Mouse (Mus musculus) Muller cell, postnatal 12 days (primary cell): ENCODE results near the gene Dlg5.

Source experiments
- DNase-seq: peaks from one replicate; pipeline ENCODE4 v3.0.0-alpha.2; 2015; ENCODE audit errors: inconsistent ontology term

Dlg5 gene

GRCm38 (mm10) chr14:24190131-24190530, 55.6 kb downstream of the Dlg5 start:
- no peak for DNase-seq

DNA sequence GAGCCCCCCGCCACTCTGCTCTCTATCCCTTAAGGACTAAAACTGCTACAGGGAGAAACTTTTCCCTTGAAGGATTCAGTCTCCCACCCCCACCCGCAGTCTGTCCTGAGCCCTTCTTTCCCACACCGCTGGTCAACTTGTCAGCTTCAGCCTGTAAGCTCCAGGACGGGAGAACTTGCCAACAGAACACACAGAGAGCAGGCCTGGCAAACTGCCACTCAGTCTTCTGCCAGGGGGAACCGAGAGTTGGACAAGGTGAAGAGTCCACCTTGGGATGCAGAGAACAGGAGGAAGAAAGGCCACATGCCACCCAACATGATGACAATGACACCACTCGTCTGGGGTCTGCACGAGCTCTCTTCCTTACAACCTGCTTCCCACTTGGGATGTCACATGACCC, 56.1 kb downstream of the Dlg5 start:
- DNase-seq = no peak

DNA sequence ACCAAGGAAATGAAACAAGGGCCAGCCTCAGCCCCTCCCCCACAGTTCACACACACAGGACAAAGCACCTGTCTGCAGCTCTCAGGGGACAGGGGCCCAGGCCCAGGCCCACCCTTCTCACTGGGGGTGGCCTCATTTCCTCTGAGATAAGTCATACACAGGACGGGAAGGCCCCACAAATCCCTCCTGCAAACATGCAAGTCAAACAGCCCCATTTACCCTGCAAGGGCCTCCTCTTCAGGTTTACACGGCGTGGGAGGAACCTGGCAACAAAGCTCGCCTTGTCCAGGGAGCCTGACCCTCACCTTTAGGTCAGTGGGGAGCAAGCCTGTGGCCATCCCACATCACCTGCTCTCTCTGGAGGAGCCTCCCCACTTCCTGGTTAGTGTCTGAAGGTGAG, 60.2 kb downstream of the Dlg5 start:
- DNase-seq = no peak

DNA sequence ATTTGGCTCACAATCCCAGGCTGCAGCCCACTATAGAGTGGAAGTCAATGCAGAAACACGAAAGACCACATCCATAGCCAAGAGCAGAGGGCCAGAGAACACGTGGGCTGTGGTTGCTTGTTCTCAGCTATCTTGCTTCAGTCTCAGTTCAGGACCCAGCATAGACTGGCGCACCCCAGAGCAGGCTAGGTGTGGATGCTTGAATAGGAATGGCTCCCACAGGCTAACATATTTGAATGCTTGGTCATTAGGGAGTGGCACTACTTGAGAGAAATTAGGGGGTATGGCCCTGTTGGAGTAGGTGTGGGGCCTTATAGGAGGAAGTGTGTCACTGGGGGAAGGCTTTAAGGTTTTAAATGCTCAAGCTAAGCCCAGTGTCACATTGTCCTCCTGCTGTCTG, 62.8 kb downstream of the Dlg5 start:
- no peak for DNase-seq

GRCm38 (mm10) chr14:24181811-24182506, 63.8 kb downstream of the Dlg5 start:
- peak; percentile 67 for DNase-seq

- DNase-seq = no peak
These were observed 66.2 kb downstream of the Dlg5 start for GRCm38 (mm10) chr14:24179466-24179991.

GRCm38 (mm10) chr14:24176609-24177008, 69.1 kb downstream of the Dlg5 start:
- DNase-seq = no peak

DNA sequence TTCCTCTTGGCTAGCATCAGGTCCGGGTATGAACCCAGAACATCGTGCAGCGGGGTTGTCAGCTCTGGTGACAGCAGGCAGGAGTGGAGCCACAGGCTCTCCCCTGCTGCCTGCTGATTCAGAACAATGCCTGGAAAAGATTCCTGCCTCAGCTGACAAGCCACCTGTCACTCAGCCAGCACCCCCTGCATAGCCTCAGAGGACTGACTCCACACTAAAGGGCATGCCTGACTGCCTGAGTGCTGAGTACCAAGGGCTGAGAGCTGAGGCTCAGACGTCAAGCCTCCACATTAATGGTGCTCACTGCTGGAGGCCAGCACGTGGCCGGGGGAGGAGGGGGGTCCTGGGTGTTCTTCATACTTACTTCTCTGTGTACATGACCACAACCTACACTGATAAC, 72.4 kb downstream of the Dlg5 start:
- no peak for DNase-seq

DNA sequence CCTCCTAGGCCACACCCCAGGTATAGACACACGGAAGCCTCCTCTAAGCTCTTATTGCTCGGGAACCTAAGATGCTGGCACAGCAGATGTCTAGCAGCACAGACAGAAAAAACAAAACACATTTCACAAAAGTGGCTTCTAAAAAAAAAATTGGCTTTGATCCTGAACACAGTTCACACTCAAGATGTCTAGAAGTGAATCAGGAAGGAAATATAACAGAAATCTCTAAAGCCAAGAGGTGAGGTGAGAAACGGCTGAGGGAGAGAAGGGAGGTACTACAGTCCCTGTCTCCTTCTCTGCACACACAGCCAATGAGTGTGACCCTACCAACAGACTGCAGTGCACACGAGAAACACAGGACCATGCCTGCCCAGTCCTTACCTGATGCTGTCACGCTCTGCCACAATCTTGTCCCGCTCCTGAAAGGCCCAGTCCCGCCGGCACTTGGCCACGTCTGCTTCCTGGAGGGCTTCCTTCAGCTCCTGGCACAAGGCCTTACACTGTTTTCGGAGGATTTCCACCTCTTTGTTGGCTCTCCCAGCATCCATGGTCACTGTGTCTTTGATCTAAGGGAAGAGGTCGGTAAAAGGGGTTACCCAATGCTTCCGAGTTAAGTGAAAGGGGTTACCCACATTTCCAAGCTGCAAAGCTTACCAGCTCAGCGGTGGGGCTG, 73.9 kb downstream of the Dlg5 start:
- no peak for DNase-seq

GRCm38 (mm10) chr14:24166046-24166445, 79.7 kb downstream of the Dlg5 start:
- no peak for DNase-seq

DNA sequence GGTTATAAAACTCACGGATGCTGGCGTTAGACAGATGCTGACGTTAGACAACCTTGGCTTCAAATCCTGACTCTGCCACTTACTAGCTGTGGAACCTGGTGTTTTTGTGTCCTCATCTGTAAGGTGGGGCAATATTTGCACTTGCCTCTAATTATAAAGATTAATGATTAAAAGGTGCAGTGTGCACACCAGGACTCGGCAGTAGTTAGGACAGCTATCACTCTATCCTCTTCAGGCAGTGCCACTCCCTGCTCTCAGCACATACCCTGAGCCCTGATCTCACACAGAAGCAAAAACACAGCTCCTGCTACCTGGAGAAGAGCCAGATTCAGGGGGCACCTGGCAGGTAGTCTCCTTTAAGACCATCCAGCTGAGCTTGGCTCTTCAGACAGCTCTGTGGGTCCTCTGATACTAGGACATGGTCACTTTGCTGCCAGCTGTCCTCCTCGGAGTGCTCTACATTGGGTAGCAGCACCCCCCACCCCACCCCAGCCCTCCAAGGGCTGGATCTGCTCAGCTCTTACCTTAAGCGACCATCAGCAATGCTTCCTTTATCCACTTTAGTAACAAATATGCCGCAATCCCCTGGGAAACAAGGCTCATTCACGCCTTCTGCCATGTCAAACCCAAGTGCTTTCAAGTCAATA, 80.9 kb downstream of the Dlg5 start:
- no peak for DNase-seq

GRCm38 (mm10) chr14:24162856-24163255, 82.9 kb downstream of the Dlg5 start:
- no peak for DNase-seq

- no peak for DNase-seq
These were observed 96.8 kb downstream of the Dlg5 start for GRCm38 (mm10) chr14:24148892-24149291.

- no peak for DNase-seq
These were observed 100.9 kb downstream of the Dlg5 start for GRCm38 (mm10) chr14:24144821-24145220.

GRCm38 (mm10) chr14:24144421-24144820, 101.3 kb downstream of the Dlg5 start:
- DNase-seq = no peak

DNA sequence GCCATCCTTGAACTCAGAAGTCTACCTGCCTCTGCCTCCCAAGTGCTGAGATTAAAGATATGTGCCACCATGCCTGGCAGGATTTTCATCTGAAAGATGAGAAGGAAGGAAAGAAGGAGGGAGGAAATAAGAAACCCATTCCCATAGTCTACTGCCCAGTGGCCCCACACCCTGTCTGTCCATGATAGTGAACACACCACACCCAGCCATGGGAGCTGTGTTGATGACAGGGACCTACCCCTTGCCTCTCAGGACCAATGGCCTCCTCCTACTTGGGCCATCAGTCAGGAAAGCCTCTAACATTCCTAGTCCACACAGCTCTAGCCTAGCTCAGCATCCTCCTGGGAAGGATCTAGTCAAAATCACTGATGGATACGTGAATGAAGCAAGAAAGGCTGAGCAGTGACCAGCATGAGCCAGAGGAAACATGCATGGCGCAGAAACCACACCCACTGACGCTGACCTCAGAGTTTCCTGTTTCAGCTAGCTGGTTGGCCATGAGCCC, 102.7 kb downstream of the Dlg5 start:
- no peak for DNase-seq

GRCm38 (mm10) chr14:24141727-24142126, 104.0 kb downstream of the Dlg5 start:
- no peak for DNase-seq

GRCm38 (mm10) chr14:24140297-24140812, 105.4 kb downstream of the Dlg5 start:
- no peak for DNase-seq

- DNase-seq = no peak
These were observed 108.8 kb downstream of the Dlg5 start for GRCm38 (mm10) chr14:24136908-24137307.

DNA sequence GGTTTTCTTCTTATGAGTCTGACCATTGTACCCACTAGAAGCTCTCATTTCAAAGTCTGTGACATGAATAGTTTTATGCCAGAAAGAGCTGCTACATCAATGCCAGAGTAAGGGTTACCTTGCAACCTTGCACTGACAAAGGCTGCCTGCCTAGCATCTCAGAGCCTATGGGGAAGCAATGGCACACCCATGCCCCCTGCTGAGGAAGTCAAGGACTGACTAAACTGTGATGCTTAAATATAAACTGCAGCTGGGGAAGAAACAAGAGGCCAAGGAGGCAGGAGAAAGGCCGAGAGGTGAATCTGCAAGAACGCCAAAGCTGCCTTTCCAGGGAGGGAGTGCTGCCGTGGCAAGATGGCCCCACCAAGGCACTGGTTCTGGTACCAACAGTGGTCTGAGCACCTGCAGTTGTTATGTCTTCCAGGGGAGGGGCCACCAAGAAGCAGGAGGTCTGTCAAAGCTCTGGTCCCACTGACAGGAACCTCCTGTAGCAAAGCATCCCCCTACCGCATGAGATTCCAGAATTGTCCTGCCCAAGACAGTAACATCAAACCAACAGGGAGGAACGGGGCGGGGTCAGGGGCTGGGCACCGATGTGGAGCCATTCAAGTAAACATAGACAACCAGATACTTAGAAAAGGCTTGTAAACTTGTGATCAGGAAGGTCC, 111.0 kb downstream of the Dlg5 start:
- DNase-seq = no peak

GRCm38 (mm10) chr14:24133801-24134200, 111.9 kb downstream of the Dlg5 start:
- no peak for DNase-seq

DNA sequence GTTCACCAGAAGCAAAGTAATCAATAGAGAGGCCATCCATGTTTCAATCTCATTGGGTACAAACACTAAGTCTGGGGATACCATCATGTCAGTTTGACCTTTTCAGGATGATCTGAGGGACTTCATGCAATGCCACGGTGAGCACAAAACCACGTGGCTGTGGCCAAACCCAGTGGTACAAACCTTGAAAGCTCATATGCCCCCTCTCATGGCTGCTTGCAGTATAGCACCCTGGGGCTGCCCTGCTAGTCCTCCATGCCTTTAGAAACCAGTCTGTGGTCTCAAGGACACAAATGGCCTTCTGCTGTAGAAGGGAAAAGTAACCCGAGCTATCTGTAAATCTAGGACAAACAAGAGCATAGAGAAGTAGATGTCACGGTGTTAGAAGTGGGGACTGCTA, 113.6 kb downstream of the Dlg5 start:
- peak; percentile 5 for DNase-seq
